Mouse (Mus musculus) neural tube, embryonic 15.5 days (tissue): Measurements from ENCODE around the gene Rspo4. TPM values are rescaled to one million over a fixed set of nuclear protein-coding genes. Genes with fewer than 3 reads are reported as not detected.

Experiments
- ATAC-seq: fragments of 200-750 bp; cut with Nextera tagmentation; 2 replicates; pipeline ENCODE4 v1.8.0; 2017; ENCODE audit warnings: mild to moderate bottlenecking, moderate TSS enrichment, moderate library complexity; ENCODE audit not compliant: low FRiP score
- H3K27ac ChIP-seq: fragments of 300-500 bp; sonication (generic); replicated peaks from 2 replicates; pipeline ENCODE4 v1.5.1; 2015; ENCODE audit warnings: mild to moderate bottlenecking, inconsistent platforms
- H3K27me3 ChIP-seq: fragments of 300-500 bp; sonication (generic); replicated peaks from 2 replicates; pipeline ENCODE4 v1.6.1; 2015; ENCODE audit warnings: inconsistent platforms
- H3K36me3 ChIP-seq: fragments of 300-500 bp; sonication (generic); 2 replicates; pipeline ENCODE4 v1.6.1; 2015; ENCODE audit warnings: inconsistent platforms
- H3K4me1 ChIP-seq: fragments of 300-500 bp; sonication (generic); 2 replicates; pipeline ENCODE4 v1.6.1; 2015; ENCODE audit warnings: inconsistent platforms
- H3K4me2 ChIP-seq: fragments of 300-500 bp; sonication (generic); 2 replicates; pipeline ENCODE4 v1.6.1; 2015; ENCODE audit warnings: inconsistent platforms, mild to moderate bottlenecking, moderate library complexity
- H3K4me3 ChIP-seq: fragments of 300-500 bp; sonication (generic); replicated peaks from 2 replicates; pipeline ENCODE4 v1.5.1; 2015; ENCODE audit warnings: mild to moderate bottlenecking, inconsistent platforms
- H3K9ac ChIP-seq: fragments of 300-500 bp; sonication (generic); replicated peaks from 2 replicates; pipeline ENCODE4 v1.6.1; 2015; ENCODE audit warnings: mild to moderate bottlenecking, inconsistent platforms
- H3K9me3 ChIP-seq: fragments of 300-500 bp; sonication (generic); replicated peaks from 2 replicates; pipeline ENCODE4 v1.6.1; 2016; ENCODE audit warnings: inconsistent platforms
- WGBS: fragments of 180-500 bp; shearing (Covaris S2); methylation state at CpG from one replicate; pipeline ENCODE4 v1.1.7; 2015; ENCODE audit warnings: mixed read lengths; 5-methylcytosine and 5-hydroxymethylcytosine counted together
- polyA plus RNA-seq: library from polyadenylated mRNA; unstranded; fragments of >200 nt; fragmentation: Nextera tagmentation; extraction: Ambion mirVana; gene quantifications from 2 replicates; pipeline ENCODE4 v1.2.1, GENCODE M21; 2015

Gene Rspo4
- polyA plus RNA-seq: 0.42 and 0.43 TPM in 2 replicates

DNA sequence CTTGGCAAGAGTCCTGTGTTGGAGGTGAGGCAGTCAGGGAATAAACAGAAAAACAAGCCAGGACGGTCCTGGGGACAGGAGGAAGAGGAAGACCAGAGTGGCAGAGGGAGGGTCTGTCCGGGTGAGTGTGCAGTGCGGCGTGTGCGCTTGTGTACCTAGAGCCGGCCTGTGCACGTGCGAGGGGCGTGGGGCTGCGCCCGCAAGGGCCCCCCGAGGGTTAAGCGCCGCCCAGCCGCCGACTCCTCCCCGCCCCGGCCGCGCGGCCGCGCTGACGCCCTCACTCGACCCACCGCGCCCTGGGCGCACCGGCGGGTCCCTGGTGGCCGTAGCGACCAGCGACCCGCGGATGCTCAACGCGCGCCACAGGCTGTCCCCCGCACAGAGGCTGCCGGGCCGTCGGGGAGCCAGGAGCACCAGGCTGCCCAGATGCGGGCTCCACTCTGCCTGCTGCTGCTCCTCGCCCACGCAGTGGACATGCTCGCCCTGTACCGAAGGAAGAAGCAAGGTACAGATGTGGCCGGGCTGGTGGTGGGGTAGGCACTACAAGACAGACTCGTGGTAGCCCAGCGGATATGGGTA, at the start of gene Rspo4:
Gene Rspo4, plus strand, starts transcription at position 280 of the 579 bp plus-strand sequence.
- Histone ChIP-seq H3K36me3 (no peaks in the 10 kb centered on the region), H3K9ac (no peak within 1 kb of the TSS), H3K9me3 (no peaks in the 10 kb centered on the region), H3K27me3 (peaks cover 38% of the 10 kb centered on the region), H3K4me1 (peaks cover 8% of the 10 kb centered on the region), H3K4me3 (peak within 1 kb of the TSS; percentile 40), H3K4me2 (peak within 1 kb of the TSS; percentile 64), H3K27ac (no peak within 1 kb of the TSS)
- WGBS: 1% methylated on average over 40 of the region's 50 CpGs
- ATAC-seq: peak; percentile 63; the same call in 1 of the 2 replicates

- Histone ChIP-seq H3K9me3 (no peaks in the 10 kb centered on the region), H3K27me3 (no peaks in the 10 kb centered on the region), H3K36me3 (no peaks in the 10 kb centered on the region), H3K27ac (no peak overlapping the region), H3K4me2 (no peak overlapping the region), H3K4me3 (no peak overlapping the region), H3K4me1 (no peaks in the 10 kb centered on the region), H3K9ac (no peak overlapping the region)
- no peak for ATAC-seq
- WGBS: 77% methylated on average over 4 of the region's 4 CpGs
These were observed 27.1 kb upstream of the Rspo4 start for GRCm38 (mm10) chr2:151815586-151815985.

DNA sequence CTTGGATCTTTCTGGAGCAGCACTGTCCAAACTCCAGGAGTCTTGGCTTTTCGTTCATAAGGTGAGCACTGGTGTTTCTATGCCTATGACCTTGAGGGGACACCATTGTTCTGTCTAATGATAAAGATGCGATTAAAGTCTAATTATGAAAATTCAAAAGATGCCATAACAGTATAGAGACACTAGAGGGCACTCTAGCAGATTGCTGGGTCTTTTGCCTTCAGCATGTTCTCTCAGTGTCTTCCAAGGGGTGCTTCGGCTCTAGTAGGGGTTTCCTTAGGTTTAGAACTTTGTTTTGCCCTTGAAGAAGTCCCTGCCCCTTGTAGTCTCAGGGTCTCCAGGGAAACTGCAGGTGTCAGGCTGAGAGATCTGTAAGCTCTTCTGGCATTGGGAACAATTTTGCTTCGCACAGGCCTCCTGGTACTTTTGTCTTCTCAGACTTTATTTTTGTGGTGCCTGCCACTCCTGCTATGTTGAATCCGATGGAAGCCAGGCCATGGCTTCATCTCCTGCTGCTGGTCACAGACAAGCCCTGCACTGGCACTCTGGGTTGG, 19.6 kb downstream of the Rspo4 start:
- Histone ChIP-seq H3K36me3 (no peaks in the 10 kb centered on the region), H3K4me3 (no peak overlapping the region), H3K27ac (no peak overlapping the region), H3K9me3 (no peaks in the 10 kb centered on the region), H3K9ac (no peak overlapping the region), H3K4me2 (no peak overlapping the region), H3K27me3 (no peaks in the 10 kb centered on the region), H3K4me1 (no peaks in the 10 kb centered on the region)
- WGBS: 46% methylated on average over 5 of the region's 5 CpGs
- ATAC-seq: no peak

GRCm38 (mm10) chr2:151864941-151865340, 22.2 kb downstream of the Rspo4 start:
- WGBS: 90% methylated on average over 6 of the region's 6 CpGs
- Histone ChIP-seq H3K9ac (no peak overlapping the region), H3K4me3 (no peak overlapping the region), H3K27me3 (no peaks in the 10 kb centered on the region), H3K27ac (no peak overlapping the region), H3K9me3 (no peaks in the 10 kb centered on the region), H3K4me1 (no peaks in the 10 kb centered on the region), H3K36me3 (no peaks in the 10 kb centered on the region), H3K4me2 (no peak overlapping the region)
- ATAC-seq: no peak

DNA sequence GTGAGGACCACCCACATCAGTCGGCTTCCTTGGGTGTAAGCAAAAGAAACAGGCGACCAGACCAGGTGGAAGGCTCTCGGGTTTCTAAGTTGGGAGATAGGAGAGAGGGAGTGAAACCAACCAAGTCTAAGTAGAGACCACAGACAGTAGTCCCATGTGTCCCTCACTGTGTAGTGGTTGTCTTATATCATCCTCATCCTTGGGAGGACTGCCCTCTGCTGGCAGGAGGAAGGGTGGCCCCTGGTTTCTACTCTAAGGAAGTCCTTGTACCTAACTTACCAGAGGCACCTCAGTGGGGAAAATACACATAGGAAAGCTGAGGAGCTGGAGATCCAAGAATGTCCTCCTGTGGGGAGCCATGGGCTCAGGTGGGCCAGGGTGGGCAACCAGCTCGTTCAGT, 23.8 kb downstream of the Rspo4 start:
- no peaks in the 10 kb centered on the region for H3K4me1 ChIP-seq
- ATAC-seq: 0 out of 2 replicates have a peak, but pooled peaks have one; percentile 43
- H3K4me2 ChIP-seq: no peak overlapping the region
- no peaks in the 10 kb centered on the region for H3K36me3 ChIP-seq
- no peaks in the 10 kb centered on the region for H3K9me3 ChIP-seq
- no peak overlapping the region for H3K9ac ChIP-seq
- WGBS: 41% methylated on average over 4 of the region's 4 CpGs
- H3K4me3 ChIP-seq: no peak overlapping the region
- no peak overlapping the region for H3K27ac ChIP-seq
- H3K27me3 ChIP-seq: no peaks in the 10 kb centered on the region

GRCm38 (mm10) chr2:151868196-151868595, 25.5 kb downstream of the Rspo4 start:
- no peak overlapping the region for H3K4me3 ChIP-seq
- ATAC-seq: no peak

DNA sequence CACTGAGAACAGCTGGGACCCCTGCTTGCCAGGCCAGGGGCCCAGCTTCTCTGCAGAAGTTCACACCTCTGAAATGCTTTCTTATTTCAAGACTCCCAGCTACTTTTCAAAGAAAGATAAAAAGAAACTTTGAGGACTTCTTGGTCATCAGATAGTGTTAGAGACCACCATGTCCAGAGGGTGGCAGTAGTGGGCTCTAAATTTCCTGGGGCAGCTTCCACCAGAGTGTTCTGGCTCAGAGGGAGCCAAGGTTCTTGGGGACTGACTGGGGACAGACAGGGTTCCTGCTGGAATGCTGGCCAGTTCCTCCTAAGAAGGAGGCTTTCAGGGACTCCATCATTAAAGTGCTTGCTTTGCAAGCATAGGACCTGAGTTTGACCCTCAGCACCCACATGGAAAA, 31.8 kb downstream of the Rspo4 start:
- H3K27me3 ChIP-seq: no peaks in the 10 kb centered on the region
- H3K4me3 ChIP-seq: no peak overlapping the region
- H3K36me3 ChIP-seq: no peaks in the 10 kb centered on the region
- no peak overlapping the region for H3K4me2 ChIP-seq
- no peak overlapping the region for H3K27ac ChIP-seq
- H3K9ac ChIP-seq: no peak overlapping the region
- ATAC-seq: no peak
- H3K9me3 ChIP-seq: no peaks in the 10 kb centered on the region
- H3K4me1 ChIP-seq: no peaks in the 10 kb centered on the region

More at GRCm38 (mm10) chr2:151868196-151868595, 25.5 kb downstream of the Rspo4 start:
- WGBS: 90% methylated on average over 8 of the region's 8 CpGs
- H3K27ac ChIP-seq: no peak overlapping the region
- no peaks in the 10 kb centered on the region for H3K4me1 ChIP-seq
- no peaks in the 10 kb centered on the region for H3K9me3 ChIP-seq
- H3K36me3 ChIP-seq: no peaks in the 10 kb centered on the region
- no peak overlapping the region for H3K9ac ChIP-seq
- H3K27me3 ChIP-seq: no peaks in the 10 kb centered on the region
- H3K4me2 ChIP-seq: no peak overlapping the region

DNA sequence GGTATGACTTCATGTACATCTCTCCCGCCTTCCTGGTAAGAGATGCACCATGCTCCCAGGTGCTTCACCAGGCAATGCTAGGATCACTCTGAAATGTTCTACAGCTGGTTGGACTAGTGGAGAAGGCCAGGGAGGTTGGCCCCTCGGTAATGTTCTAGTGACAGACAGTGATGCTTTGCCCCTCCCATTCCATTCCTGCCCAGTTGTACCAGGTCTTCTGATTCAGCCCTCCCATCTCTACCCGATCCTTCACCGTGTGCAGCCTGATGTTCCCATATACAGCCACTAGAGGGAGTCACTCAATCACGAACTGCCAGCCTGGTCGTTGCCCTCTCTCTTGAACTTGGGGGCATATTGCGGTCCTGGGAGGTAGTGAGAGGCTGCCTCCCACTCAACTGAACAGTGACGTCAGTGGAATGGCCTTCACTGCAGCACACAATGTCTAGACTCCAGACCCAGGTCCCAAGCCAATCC, 33.3 kb downstream of the Rspo4 start:
- Histone ChIP-seq H3K27me3 (no peaks in the 10 kb centered on the region), H3K4me1 (no peaks in the 10 kb centered on the region), H3K9me3 (no peaks in the 10 kb centered on the region), H3K4me2 (no peak overlapping the region), H3K36me3 (no peaks in the 10 kb centered on the region), H3K9ac (no peak overlapping the region), H3K27ac (no peak overlapping the region), H3K4me3 (no peak overlapping the region)
- peak; percentile 80; the same call in 1 of the 2 replicates for ATAC-seq
- 13% methylated on average over 8 of the region's 8 CpGs for WGBS

- Histone ChIP-seq H3K4me3 (no peak overlapping the region), H3K36me3 (no peaks in the 10 kb centered on the region), H3K4me2 (no peak overlapping the region), H3K27me3 (no peaks in the 10 kb centered on the region), H3K9ac (no peak overlapping the region), H3K4me1 (no peaks in the 10 kb centered on the region), H3K9me3 (no peaks in the 10 kb centered on the region), H3K27ac (no peak overlapping the region)
- WGBS: 82% methylated on average over 3 of the region's 3 CpGs
- no peak for ATAC-seq
These were observed 35.9 kb downstream of the Rspo4 start for GRCm38 (mm10) chr2:151878645-151879044.

DNA sequence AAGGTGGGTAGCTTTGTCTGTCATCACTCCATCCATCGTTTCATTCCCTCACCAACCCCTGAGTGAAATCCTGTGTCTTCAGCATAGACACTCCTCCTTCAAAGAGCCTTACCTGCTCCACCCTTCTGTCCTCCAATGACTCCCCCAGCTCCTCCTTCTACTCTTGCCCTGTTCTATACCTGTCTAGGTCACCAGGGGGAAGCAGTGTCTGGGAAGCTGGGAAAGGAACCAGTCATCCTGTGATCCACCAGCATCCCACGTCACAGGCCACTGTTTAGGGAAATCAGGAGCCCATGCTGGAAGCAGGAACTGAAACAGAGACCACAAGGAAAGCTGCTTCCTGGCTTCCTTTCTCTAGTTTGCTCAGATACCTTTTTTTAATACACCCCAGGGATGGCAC, 37.0 kb downstream of the Rspo4 start:
- H3K4me3 ChIP-seq: no peak overlapping the region
- 84% methylated on average over 2 of the region's 2 CpGs for WGBS
- no peaks in the 10 kb centered on the region for H3K27me3 ChIP-seq

GRCm38 (mm10) chr2:151891031-151891430, 48.3 kb downstream of the Rspo4 start:
- 51% methylated on average over 6 of the region's 6 CpGs for WGBS
- H3K4me2 ChIP-seq: no peak overlapping the region
- ATAC-seq: no peak; the same call in 1 of the 2 replicates
- H3K4me1 ChIP-seq: peaks cover 18% of the 10 kb centered on the region
- no peaks in the 10 kb centered on the region for H3K36me3 ChIP-seq
- H3K27me3 ChIP-seq: no peaks in the 10 kb centered on the region
- H3K27ac ChIP-seq: no peak overlapping the region
- no peak overlapping the region for H3K4me3 ChIP-seq
- no peak overlapping the region for H3K9ac ChIP-seq
- no peaks in the 10 kb centered on the region for H3K9me3 ChIP-seq

More for the DNA sequence above, 37.0 kb downstream of the Rspo4 start:
- no peak overlapping the region for H3K9ac ChIP-seq
- no peaks in the 10 kb centered on the region for H3K4me1 ChIP-seq
- no peak overlapping the region for H3K27ac ChIP-seq
- H3K4me2 ChIP-seq: no peak overlapping the region
- H3K36me3 ChIP-seq: no peaks in the 10 kb centered on the region
- ATAC-seq: no peak
- H3K9me3 ChIP-seq: no peaks in the 10 kb centered on the region

GRCm38 (mm10) chr2:151893122-151893774, 50.5 kb downstream of the Rspo4 start:
- no peak overlapping the region for H3K4me3 ChIP-seq
- 54% methylated on average over 15 of the region's 15 CpGs for WGBS
- no peak overlapping the region for H3K27ac ChIP-seq
- H3K9ac ChIP-seq: no peak overlapping the region
- H3K27me3 ChIP-seq: no peaks in the 10 kb centered on the region
- H3K4me1 ChIP-seq: peaks cover 18% of the 10 kb centered on the region
- no peak for ATAC-seq
- no peak overlapping the region for H3K4me2 ChIP-seq
- no peaks in the 10 kb centered on the region for H3K36me3 ChIP-seq
- H3K9me3 ChIP-seq: no peaks in the 10 kb centered on the region
